Mouse (Mus musculus) thymus, postnatal 4 days (tissue): ENCODE measurements around the gene Epha10.
"Not testable (repeated sequence)": the region's sequence is repeated elsewhere in the genome, so short reads cannot be mapped to it uniquely, and the experiment has no call there.

Experiments
- DNase-seq: peaks from one replicate; pipeline ENCODE4 v3.0.0; 2021

Gene Epha10

DNA sequence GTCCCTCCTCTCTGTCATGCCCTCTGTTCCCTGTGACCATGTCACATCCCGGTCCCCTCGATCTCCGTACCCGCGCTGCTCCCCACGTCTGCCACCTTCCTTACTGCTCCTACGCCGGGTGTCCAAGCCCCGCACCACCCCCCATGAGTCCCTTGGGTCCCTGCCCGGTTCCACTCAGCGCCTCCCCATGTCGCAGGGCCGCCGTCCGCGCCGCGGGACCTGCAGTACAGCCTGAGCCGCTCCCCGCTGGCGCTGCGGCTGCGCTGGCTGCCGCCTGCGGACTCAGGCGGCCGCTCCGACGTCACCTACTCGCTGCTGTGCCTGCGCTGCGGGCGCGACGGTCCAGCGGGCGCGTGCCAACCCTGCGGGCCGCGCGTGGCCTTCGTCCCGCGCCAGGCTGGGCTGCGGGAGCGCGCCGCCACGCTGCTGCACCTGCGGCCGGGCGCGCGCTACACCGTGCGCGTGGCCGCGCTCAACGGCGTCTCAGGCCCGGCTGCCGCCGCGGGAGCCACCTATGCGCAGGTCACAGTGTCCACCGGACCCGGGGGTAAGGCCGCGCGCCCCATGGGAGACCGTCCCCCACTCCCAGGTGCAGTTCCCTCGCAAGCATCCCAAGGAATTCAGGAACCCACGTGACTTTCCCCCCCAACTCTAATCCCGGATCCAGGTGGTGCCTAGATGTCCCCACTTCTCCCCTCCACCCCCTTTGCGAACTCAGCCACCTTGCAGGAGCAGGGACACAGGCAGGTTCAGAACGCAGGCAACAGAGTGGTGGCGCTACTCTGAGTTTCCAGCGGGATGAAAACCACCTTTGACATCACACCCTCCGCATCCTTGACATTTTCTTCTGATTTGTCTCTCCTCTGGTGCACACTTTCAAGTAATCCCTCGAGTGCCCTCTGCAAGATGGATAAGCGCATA is 14.1 kb downstream of the Epha10 start:
- no peak for DNase-seq

DNA sequence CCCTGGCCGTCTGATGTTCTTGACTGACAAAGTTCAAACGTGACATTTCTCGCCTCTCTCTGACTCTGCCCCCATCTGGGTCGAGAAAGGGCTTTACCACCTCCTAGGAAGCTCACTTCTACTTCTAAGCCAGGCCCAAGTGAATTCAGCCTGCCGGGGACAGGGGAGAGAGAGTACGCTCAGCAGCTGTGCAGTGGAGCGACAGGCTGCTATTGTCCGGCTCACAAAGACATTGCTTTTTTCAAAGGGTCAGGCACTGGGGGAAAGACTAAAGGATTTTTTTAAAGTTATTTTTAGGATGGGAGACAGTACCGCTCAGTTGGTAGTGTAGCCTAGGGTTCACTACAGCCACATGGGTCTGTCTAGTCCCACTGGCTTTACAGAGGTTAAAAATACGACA is 17.7 kb downstream of the Epha10 start:
- DNase-seq = no peak

DNA sequence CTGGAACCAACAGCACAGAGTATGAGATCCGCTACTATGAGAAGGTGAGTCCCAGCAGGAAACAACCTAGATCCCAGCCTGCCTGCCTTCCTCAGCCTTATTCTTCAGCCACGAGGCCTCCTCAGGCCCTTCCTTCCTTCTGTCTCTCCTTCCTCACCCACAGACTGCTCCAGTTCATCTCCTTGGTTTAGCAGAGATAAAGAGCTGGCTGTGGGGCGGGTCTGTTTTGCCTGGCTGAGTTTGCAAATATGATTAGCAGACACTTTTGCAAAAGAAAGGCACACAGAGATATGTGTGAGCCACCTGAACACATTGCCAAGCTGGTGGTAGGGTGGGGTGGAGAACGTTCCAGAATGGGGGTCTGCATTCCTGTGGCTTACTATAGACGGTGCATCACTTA is 19.2 kb downstream of the Epha10 start:
- DNase-seq = no peak

DNA sequence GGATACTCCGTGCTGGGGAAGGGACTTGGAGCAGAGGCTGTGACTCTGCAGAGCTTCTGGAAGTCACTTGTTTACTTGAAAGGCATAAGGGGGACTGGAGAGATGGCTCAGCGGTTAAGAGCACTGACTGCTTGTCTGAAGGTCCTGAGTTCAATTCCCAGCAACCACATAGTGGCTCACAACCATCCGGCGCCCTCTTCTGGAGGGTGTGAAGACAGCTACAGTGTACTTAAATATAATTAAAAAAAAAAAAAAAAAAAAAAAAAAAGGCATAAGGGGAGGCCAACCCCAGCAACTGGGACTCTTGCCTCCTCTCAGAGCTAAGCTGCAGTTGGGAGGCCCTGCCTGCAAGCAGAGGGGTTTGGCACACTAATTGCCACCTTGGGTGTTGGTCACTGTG is 24.7 kb downstream of the Epha10 start:
- peak; percentile 51 for DNase-seq

DNA sequence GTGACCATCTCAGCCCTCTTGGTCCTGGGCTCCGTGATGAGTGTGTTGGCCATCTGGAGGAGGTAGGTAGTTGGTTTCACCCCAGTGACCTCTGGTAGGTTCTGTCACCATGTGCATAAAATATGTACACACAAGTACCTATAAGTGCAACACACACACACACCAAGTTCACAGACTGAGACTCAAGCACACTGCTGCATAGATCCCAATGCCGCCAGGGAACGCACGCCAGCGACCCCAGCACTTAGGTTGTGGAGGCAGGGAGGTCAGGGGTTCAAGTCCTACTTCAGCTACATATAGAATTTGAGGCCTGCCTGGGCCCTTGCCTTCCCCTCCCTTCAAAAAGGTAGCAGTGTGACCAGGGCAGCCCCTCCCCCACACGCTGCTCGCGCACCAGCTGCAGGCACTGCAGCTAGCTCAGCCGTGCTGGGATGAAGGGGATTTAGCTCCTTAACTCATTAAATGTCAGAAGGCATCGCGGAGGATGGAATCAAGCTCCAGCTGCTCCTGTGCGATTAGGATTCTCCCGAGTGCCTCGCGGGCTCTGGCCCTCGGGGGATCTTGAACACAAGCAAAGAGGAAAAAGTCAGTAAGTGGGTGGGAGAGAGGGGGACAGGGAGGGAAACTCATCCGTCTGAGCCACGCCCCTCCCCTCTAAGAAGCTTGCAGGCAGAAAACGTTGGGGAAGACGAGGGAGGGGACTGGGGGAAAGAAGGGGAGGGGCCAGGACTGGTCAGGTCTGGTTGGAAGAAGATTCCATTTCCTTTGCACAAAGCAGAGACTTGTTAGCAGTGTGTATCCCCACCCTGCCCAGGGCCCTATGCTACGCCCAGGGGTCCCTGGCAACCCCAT is 25.5 kb downstream of the Epha10 start:
- peak; percentile 40 for DNase-seq

DNA sequence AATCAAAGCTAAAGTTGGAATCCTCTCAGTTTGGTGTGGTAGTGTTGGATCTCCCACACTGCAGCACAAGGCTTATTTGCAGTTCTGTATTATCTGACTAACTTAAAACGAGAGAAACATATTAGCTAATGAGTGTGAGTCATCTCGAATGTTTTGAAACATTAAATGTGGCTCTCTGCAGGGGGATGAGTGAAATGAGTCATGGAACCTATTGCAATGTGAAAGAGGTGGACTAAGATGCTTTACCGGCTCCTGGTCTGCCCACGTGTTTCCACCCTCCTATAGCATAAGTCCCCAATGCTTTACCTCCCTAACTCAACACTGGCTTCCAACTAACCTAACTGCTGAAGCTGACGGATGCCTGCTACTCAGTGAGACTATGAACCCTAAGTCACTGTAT is 47.4 kb downstream of the Epha10 start:
- DNase-seq = no peak

DNA sequence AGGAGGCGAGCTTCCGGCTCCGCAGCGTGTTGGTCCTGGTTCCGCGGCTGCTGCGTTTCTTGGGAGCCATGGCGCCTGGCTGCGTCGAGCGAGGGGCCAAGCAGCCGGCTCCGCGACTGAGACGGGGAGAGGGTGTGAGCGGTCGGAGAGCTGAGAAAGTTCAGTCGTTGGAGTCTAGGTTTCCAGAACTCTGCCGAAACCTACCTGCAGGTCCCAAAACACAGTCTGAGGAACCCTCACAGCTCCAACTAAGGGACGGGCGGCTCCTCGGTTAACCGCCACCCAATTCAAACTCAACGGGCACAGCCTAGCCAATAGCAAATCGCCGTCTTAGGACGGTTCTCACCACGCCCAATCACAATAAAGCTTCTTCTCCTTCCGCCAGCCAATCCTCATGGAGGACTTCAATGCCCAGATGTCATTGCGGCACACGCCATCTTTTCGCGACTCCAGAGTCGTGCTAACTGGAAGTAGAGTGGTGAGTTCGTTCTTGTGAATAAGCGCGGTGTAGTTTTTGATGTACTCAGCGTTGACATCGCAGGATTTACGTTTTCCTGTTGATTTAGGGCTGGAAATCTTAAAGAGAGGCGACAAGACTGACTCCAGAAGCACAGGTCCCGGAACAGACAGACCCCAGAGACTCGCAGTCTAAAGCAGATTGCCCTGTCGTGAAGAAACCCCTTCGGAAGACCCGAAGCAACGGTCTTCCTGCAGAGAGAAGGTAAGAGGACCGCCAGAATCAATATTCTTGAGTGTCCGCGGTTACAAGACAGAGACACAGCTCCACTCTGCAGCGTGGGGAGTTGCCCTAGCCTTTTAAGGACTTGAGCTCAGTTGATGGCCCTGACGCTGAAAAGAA is 56.1 kb downstream of the Epha10 start, which contains the start of gene 9930104L06Rik:
TSS of gene 9930104L06Rik (plus strand) at position 436 of the 859 bp plus-strand sequence.
- peak; percentile 91 for DNase-seq

DNA sequence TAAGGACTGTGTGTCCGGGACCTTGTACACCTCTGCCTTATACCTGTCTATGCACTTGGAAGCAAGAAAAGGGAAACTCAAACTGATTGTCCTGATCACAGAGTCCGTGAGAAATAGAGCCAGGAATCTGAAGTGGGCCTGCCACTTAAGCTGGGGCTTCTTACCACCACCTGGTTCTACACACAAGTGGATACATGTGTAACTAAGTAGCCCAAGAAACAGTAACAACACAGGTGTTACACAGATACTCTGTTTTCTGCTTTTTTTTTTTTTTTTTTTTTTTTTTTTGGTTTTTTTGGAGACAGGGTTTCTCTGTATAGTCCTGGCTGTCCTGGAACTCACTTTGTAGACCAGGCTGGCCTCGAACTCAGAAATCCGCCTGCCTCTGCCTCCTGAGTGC is 58.5 kb downstream of the Epha10 start, which contains the start of gene Cdca8:
TSS of gene Cdca8 (minus strand) at position 101 of the 400 bp plus-strand sequence.
- DNase-seq = not testable (repeated sequence)

DNA sequence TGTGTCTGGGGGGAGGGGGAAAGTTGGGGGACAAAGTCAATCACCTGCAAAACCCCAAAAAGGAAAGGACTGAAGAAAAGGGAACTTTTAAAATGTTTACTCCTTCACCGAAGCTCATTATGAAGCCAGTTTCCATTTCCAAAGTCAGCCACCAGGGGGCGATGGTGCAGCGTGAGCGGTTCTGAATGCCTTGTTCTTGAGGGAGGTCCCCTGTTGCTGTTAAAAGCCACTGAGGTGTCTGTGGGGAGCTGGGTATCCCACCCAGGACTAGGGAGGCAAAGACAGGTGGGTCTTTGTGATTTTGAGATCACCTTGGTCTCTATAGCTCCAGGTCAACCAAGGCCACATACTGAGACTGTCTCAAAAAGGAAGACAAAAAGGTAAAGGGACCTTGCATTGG is 62.3 kb downstream of the Epha10 start:
- peak; percentile 90 for DNase-seq

DNA sequence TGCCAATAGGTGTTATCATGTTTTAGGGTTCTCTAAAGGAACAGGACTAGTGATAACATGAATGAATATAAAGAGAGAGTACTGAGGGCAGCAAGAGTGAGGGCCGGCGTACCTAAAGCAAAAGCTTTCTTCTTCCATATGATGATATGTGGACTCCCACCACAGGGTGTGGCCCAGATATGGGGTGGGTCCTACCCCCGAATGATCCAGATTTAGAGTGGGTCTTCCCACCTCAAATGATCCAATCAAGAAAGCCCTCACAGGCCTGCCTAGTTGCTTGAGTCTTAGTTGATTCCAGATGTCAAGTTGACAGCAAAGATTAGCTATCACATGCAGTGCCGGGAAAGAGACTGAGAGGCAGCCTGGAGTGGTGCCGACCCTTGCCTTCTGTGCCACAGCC is 63.1 kb downstream of the Epha10 start:
- no peak for DNase-seq

DNA sequence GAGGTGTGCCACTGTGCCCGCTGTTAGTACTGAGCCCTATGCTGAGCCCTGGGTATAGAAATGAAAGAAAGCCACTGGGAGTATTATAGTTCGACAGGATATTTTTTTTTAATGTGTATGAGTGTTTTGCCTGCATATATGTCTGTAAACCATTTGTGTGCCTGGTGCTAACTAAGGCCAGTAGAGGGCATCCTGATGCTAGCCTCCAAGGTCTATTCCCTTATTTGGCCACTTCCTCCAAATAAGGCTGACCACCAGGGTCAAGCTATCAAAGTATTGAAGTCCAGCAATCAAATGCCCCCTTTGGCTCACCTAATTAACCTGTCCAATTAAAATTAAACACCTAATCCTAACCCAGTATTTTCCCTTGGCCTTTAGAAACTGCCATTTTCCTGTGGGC is 64.3 kb downstream of the Epha10 start:
- no peak for DNase-seq

DNA sequence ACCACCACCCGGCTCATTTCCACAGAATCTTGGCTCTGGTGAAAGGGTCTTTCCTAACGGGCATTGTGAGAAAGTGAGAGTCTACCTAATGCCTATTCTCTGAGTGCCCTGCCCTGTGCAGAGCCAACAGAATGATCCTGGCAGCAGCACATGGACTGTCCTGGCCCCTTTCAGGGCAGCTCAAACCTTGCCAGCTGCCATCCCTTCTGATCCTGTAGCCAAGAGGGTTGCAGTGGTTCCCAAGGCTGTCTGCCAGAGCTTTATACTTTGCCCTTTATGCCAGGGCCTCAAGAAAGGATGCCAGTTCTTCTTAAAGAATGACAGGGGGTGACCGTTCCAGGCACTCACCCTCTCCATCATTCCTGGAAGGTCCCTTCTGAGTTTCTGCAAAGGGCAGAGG is 68.8 kb downstream of the Epha10 start:
- no peak for DNase-seq

DNA sequence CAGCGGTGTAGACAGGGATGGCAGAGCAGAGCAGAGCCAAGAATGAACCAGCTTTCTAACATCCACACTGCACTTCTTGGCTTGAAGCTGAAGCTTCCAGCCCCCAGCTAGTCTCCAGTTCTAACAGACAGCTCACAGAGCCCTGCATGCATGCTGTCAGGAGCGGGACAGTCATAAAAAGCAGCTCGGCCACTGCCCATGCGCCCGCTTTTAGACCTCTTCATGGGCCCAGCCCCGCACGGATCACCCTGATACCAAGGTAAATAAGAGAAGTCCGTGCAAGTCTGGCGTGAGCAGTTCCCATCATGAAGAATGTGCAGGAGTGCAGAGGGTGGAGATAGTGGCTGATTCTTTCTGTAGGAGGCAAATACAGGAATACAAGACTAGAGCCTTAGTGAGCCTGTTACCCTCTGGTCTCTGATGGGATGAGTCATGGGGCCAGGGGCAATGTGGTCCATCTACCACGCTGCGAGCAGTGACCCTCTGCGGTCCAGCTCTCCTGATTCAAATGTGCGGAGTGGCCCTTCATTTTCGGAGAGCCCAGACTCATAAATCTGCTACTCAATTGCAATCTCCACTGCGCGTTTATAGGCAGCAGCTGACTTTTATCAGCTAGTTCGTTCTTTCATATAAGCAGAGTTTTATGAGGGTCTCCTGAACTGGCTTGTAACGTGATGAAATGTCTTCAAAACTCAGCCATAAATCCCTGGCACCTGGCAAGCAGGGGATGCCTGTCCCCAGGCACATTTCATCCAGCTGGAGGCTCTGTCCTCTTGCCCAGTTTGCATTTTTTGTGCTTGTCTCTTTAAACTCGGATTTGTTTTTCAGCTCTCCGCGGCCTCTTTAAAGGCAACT is 69.7 kb downstream of the Epha10 start:
- no peak for DNase-seq

DNA sequence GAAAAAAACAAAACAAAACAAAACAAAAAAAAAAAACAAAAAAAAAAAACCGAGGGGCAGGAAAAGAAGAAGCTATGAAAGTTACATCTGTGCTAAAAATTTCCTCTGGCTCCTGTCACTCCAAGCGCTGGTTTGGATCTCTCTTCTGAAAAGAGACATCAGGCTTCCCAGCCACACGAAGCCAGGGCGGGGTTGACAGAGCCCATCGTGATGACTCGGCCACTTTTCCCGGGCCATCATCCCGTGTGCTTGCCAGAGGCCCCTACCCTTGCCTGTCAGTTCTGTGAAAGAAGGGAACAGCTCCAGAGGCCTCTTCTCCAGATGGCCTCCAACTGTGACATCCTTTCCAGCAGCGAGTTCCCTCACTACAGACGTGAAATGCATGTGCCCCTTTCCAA is 70.3 kb downstream of the Epha10 start:
- DNase-seq = no peak

DNA sequence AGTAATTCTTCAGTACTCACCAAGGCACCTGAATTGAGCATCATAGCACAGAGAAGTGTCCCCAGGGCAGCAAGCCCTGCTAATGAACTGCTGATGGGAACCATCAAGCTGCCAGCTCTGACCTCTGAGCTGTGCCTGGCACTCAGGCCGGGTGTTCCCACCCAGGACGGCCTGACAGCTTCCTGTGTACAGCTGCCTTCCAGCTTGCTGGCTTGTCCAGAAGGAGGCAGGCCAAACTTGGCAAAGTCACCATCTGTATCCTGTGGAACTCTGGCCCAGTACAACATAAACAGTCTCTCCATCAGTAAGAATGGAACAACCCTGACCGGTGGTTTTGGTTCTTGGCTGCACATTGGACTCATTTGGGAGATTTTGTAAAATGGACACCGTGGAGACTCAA is 72.8 kb downstream of the Epha10 start:
- DNase-seq = no peak

DNA sequence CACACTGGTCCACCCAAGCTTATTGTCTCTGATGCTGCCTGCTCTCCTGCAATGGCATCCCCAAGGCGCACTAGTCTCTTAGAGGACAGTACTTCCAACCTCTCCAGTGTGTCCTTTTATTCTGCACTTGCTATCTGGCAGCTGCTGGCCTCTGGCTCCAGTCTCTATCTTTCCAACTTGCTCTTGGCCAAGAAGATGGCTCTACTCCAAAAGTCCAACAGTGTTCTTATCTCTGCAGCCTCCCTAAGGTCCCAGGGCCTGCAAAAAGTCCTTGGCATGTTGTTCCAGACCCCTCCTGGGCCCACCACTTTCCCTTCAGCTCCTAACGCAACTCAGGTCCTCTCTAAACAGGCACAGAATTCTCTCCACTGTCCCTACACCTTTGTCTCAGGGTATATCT is 76.6 kb downstream of the Epha10 start:
- no peak for DNase-seq

DNA sequence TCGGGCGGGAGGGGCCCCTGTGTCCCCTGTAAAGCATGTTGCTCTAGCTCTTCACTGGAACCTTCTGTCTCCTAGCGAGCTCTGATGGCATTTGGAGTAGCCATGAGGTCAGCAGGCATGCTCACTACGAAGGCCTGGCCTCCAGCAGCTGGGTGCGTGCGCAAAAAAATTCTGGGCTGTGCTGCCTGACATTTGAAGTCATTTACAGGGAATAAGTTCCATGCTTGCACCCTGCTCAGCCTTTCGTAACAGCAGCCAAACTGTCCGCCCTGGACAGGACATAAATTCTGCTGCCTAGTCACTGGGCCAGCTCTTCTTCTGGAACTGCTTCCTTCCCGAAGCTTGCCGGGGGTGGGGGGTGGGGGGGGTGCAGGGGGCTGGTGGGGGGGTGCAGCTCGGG is 78.4 kb downstream of the Epha10 start:
- DNase-seq = no peak

DNA sequence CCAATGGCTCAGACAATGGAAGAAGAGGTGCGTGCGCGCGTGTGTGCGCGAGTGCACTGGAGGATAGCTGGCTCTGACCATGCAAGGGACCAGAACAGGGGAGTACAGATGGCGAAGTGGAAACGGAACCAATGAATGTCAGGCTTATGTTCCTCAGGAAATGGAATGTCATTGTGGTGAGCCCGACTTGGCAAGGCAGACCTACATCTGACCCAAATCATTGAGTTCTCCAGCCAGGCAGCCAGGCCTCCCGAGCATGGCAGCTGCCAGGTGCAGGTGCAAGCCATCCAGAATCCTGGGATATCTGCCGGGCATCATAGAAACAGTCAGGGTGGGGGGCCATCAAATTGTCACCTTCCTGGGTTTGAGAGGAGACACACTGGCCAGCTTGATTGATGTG is 80.2 kb downstream of the Epha10 start:
- no peak for DNase-seq

DNA sequence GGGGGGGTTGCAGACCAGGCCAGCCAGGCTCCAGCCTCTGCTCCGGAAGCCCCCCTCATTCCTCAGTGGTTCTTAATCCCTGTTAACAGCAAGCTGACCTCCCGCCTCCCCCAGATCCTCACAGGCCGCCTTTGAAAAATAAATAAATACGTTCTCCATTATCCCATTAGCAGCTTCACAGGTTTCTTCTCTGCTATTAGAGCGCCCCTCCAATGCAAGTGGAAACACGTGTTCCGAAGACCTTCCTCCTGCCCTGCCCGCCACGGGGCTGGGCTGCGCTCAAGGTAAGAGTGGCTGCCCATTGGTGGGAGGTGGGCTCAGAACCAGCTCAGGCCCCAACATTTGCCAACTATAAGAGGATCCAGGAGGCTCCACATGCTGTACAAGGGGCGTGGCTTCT is 81.9 kb downstream of the Epha10 start:
- DNase-seq = no peak

DNA sequence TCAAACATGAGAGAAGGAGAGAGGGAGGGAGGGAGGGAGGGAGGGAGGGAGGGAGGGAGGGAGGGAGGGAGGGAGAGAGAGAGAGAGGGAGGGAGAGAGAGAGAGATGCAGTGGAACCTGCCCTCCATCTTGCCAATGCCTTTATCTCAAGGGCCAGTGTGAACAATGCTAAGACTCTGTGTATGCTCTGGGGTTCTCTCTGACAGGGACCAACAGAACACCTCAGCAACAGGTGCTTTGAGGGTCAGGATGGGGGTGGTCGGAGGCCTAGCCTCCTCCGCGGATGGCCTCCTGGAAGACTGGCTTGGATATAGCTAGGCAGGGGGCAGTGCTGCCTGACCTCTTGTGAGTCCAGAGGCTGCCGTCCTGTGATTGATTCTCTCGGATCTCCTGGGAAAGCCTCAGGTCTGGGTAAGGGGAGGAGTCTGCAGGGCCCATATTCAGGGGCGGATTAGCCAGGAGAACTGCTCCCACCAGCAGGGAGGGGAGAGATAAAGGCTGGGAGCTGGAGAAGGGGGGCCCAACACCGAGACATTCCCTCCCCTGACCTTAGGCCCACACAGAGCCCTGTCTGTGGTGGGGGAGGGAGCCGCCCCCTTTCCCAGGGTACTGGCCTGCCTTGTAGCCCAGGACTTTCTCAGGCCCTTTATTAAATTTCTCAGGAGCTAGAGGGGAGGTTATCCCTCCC is 84.4 kb downstream of the Epha10 start:
- no peak for DNase-seq
